Mouse (Mus musculus): ENCODE data around the gene Ell2. TPM values are rescaled to one million over a fixed set of nuclear protein-coding genes. Genes with fewer than 3 reads are reported as not detected.

The Ell2 gene
- polyA plus RNA-seq, 1 experiment, result 28.9 TPM

DNA sequence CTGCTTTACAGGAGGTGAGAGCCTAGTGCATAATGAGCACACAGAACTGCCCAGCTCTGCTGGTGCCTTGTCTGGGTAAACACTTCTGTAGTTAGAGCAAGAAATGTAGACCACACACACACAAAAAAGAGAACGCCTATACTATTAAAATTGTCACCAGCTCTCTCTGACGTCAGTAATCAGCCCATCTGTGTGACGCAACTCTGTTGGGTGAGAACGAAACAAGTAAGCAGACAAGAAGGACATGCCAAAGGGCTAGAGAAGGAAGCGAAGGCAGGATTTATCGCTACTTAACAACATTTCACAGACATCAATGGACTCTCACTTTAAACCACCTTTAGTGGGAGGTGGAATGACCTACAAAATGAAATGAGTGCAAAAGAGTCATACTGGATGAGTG, 71.6 kb downstream of the Ell2 start:
- no peak overlapping the region for H3K27ac ChIP-seq (ENCODE audit: control insufficient read depth, insufficient read depth, low read depth, low read length)
- H3K27me3 ChIP-seq (ENCODE audit: control insufficient read depth, insufficient read depth, low read length), result no peaks in the 10 kb centered on the region
- TF ChIP-seq POLR2A (IDR thresholded peaks at IDR 0.05; ENCODE audit: control insufficient read depth, low read depth, low read length) (no peak), CTCF (IDR thresholded peaks at IDR 0.05; ENCODE audit: control insufficient read depth, insufficient read depth, insufficient replicate concordance, low read depth, low read length) (no peak)
- H3K4me1 ChIP-seq (ENCODE audit: control insufficient read depth, insufficient read depth, low read length), result no peaks in the 10 kb centered on the region
- H3K4me3 ChIP-seq (ENCODE audit: control insufficient read depth, low read depth, low read length), result no peak overlapping the region
- no peaks in the 10 kb centered on the region for H3K36me3 ChIP-seq (ENCODE audit: control insufficient read depth, insufficient read depth, low read length)

GRCm38 (mm10) chr13:75779169-75779568, 72.6 kb downstream of the Ell2 start:
- no peaks in the 10 kb centered on the region for H3K36me3 ChIP-seq (ENCODE audit: control insufficient read depth, insufficient read depth, low read length)
- no peak for TF ChIP-seq CTCF (IDR thresholded peaks at IDR 0.05; ENCODE audit: control insufficient read depth, insufficient read depth, insufficient replicate concordance, low read depth, low read length)
- no peak for TF ChIP-seq POLR2A (IDR thresholded peaks at IDR 0.05; ENCODE audit: control insufficient read depth, low read depth, low read length)
- no peak overlapping the region for H3K27ac ChIP-seq (ENCODE audit: control insufficient read depth, insufficient read depth, low read depth, low read length)
- no peaks in the 10 kb centered on the region for H3K4me1 ChIP-seq (ENCODE audit: control insufficient read depth, insufficient read depth, low read length)
- no peak overlapping the region for H3K4me3 ChIP-seq (ENCODE audit: control insufficient read depth, low read depth, low read length)
- H3K27me3 ChIP-seq (ENCODE audit: control insufficient read depth, insufficient read depth, low read length), result no peaks in the 10 kb centered on the region

DNA sequence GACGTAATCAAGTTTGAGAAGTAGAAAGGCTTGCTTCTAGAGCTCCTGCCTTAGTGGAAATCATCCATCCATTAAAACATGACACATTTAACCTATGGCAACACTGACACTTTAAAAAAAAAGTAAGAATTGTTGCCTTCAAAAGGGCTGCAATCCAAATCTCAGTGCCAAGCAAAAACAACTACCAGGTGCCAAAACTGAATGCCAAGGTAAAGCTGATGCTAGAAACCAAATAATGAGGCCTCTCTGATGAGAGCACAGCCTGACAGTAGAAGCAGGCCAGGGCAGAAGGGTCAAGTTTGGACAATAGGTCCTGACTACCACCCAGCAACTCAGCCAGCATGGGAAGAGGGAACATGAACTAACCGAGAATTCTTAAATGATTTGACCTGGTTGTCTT, 73.5 kb downstream of the Ell2 start:
- no peak overlapping the region for H3K27ac ChIP-seq (ENCODE audit: control insufficient read depth, insufficient read depth, low read depth, low read length)
- no peaks in the 10 kb centered on the region for H3K27me3 ChIP-seq (ENCODE audit: control insufficient read depth, insufficient read depth, low read length)
- TF ChIP-seq CTCF (IDR thresholded peaks at IDR 0.05; ENCODE audit: control insufficient read depth, insufficient read depth, insufficient replicate concordance, low read depth, low read length) (no peak), POLR2A (IDR thresholded peaks at IDR 0.05; ENCODE audit: control insufficient read depth, low read depth, low read length) (no peak)
- H3K36me3 ChIP-seq (ENCODE audit: control insufficient read depth, insufficient read depth, low read length), result no peaks in the 10 kb centered on the region
- H3K4me1 ChIP-seq (ENCODE audit: control insufficient read depth, insufficient read depth, low read length), result no peaks in the 10 kb centered on the region
- no peak overlapping the region for H3K4me3 ChIP-seq (ENCODE audit: control insufficient read depth, low read depth, low read length)

- H3K36me3 ChIP-seq (ENCODE audit: control insufficient read depth, insufficient read depth, low read length), result no peaks in the 10 kb centered on the region
- no peak overlapping the region for H3K27ac ChIP-seq (ENCODE audit: control insufficient read depth, insufficient read depth, low read depth, low read length)
- TF ChIP-seq CTCF (IDR thresholded peaks at IDR 0.05; ENCODE audit: control insufficient read depth, insufficient read depth, insufficient replicate concordance, low read depth, low read length) (no peak), POLR2A (IDR thresholded peaks at IDR 0.05; ENCODE audit: control insufficient read depth, low read depth, low read length) (no peak)
- no peaks in the 10 kb centered on the region for H3K27me3 ChIP-seq (ENCODE audit: control insufficient read depth, insufficient read depth, low read length)
- H3K4me3 ChIP-seq (ENCODE audit: control insufficient read depth, low read depth, low read length), result no peak overlapping the region
- no peaks in the 10 kb centered on the region for H3K4me1 ChIP-seq (ENCODE audit: control insufficient read depth, insufficient read depth, low read length)
These were observed 79.2 kb downstream of the Ell2 start for GRCm38 (mm10) chr13:75785726-75786125.

DNA sequence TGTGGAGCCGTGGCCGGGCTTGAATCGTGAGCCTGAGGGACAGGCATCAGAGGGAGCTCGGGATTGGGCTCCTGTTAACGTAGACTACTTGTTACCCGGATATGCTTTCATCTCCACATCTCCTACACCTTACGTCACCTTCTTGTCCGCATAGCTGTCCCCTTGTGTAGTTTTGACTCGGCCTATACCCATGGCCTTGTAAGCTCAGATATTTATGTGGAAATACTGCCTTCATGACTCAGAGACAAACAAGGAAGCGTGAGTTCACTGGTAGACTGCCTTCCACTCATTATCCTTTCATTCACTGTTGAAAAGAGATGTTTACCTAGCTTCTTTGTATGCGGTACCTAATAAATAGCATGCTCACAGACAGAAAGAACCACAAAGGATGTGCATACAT, 79.7 kb downstream of the Ell2 start:
- Histone ChIP-seq H3K27ac (ENCODE audit: control insufficient read depth, insufficient read depth, low read depth, low read length) (no peak overlapping the region), H3K4me3 (ENCODE audit: control insufficient read depth, low read depth, low read length) (no peak overlapping the region), H3K27me3 (ENCODE audit: control insufficient read depth, insufficient read depth, low read length) (no peaks in the 10 kb centered on the region), H3K36me3 (ENCODE audit: control insufficient read depth, insufficient read depth, low read length) (no peaks in the 10 kb centered on the region), H3K4me1 (ENCODE audit: control insufficient read depth, insufficient read depth, low read length) (no peaks in the 10 kb centered on the region)
- TF ChIP-seq CTCF (IDR thresholded peaks at IDR 0.05; ENCODE audit: control insufficient read depth, insufficient read depth, insufficient replicate concordance, low read depth, low read length) (no peak), POLR2A (IDR thresholded peaks at IDR 0.05; ENCODE audit: control insufficient read depth, low read depth, low read length) (no peak)

- TF ChIP-seq CTCF (IDR thresholded peaks at IDR 0.05; ENCODE audit: control insufficient read depth, insufficient read depth, insufficient replicate concordance, low read depth, low read length) (no peak), POLR2A (IDR thresholded peaks at IDR 0.05; ENCODE audit: control insufficient read depth, low read depth, low read length) (no peak)
- no peak overlapping the region for H3K4me3 ChIP-seq (ENCODE audit: control insufficient read depth, low read depth, low read length)
These were observed 80.8 kb downstream of the Ell2 start for GRCm38 (mm10) chr13:75787364-75787763.

DNA sequence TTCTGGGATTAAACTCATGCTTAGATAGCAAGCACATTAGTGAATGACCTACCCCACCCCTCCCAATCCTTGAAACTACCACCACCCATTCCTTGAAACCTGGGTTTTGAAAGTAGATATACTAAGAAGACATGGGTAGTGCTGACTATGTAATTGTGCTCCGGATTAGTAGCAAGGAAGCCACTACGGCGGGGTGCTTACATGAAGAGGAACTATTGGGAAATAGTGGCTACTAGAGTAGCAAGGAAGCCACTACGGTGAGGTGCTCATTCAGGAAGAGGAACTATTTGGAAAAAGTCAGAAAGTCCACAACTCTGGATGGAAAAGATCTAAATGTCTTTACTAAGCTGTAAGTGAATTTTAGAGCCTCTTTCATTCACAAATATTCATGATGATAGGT, 81.6 kb downstream of the Ell2 start:
- Histone ChIP-seq H3K4me3 (ENCODE audit: control insufficient read depth, low read depth, low read length) (no peak overlapping the region), H3K27ac (ENCODE audit: control insufficient read depth, insufficient read depth, low read depth, low read length) (no peak overlapping the region), H3K4me1 (ENCODE audit: control insufficient read depth, insufficient read depth, low read length) (no peaks in the 10 kb centered on the region), H3K36me3 (ENCODE audit: control insufficient read depth, insufficient read depth, low read length) (no peaks in the 10 kb centered on the region), H3K27me3 (ENCODE audit: control insufficient read depth, insufficient read depth, low read length) (no peaks in the 10 kb centered on the region)
- TF ChIP-seq CTCF (IDR thresholded peaks at IDR 0.05; ENCODE audit: control insufficient read depth, insufficient read depth, insufficient replicate concordance, low read depth, low read length) (no peak), POLR2A (IDR thresholded peaks at IDR 0.05; ENCODE audit: control insufficient read depth, low read depth, low read length) (no peak)

More at GRCm38 (mm10) chr13:75787364-75787763, 80.8 kb downstream of the Ell2 start:
- Histone ChIP-seq H3K27ac (ENCODE audit: control insufficient read depth, insufficient read depth, low read depth, low read length) (no peak overlapping the region), H3K36me3 (ENCODE audit: control insufficient read depth, insufficient read depth, low read length) (no peaks in the 10 kb centered on the region), H3K4me1 (ENCODE audit: control insufficient read depth, insufficient read depth, low read length) (no peaks in the 10 kb centered on the region), H3K27me3 (ENCODE audit: control insufficient read depth, insufficient read depth, low read length) (no peaks in the 10 kb centered on the region)
